Mouse (Mus musculus): ENCODE data around the gene Wnk2.
A peak's percentile ranks its signal among the peaks of the same experiment; 100 is the strongest.

GRCm38 (mm10) chr13:49187288-49188218 is 39.7 kb upstream of the Wnk2 start, which contains the start of gene Ninj1:
- TF ChIP-seq CTCF (IDR thresholded peaks at IDR 0.05) (no peak), POLR2A (IDR thresholded peaks at IDR 0.05; ENCODE audit: insufficient read depth, low read depth, low read length) (peak; percentile 77)
